Mouse (Mus musculus): ENCODE measurements around the gene Hrct1. TPM values are rescaled to one million over a fixed set of nuclear protein-coding genes. Genes with fewer than 3 reads are reported as not detected.
A peak's percentile ranks its signal among the peaks of the same experiment; 100 is the strongest.

The Hrct1 gene
- total and polyA plus RNA-seq, 3 experiments: 4.0 to 10.7 (median 4.7) TPM

DNA sequence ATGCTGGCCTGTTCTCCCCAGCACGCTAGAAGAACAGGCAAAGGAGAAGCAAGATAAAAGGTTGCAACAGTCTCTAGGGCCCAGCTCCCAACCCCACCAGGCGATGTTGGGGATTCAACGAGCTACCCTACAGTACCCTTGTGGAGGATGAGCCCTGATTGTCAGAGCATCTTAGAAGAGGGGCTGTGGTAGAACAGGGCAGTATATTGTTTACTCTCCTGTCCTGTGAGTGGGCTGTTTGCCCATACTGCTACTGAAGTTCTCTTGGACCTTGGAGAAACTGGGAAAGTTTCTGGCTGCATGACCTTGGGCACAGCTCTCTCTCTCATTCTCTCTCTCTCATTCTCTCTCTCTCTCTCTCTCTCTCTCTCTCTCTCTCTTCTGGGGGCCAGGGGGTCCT, 2.1 kb downstream of the Hrct1 start:
- peaks cover 39% of the 10 kb centered on the region for H3K4me1 ChIP-seq (ENCODE audit: control insufficient read depth, insufficient read depth, low read length)
- TF ChIP-seq EP300 (IDR thresholded peaks at IDR 0.05; ENCODE audit: insufficient read depth, low read depth, low read length) (no peak), POLR2A (IDR thresholded peaks at IDR 0.05; ENCODE audit: insufficient read depth, low read depth, low read length) (no peak), CTCF (IDR thresholded peaks at IDR 0.05) (no peak)
- 29% methylated on average over 3 of the region's 3 CpGs for WGBS
- peak overlapping the region; percentile 96 for H3K27ac ChIP-seq
- H3K4me3 ChIP-seq: peak overlapping the region; percentile 27
- H3K79me2 ChIP-seq (replicated peaks; ENCODE audit: control insufficient read depth, insufficient read depth, low read length): no peaks in the 10 kb centered on the region
- DNase-seq: no peak
- intact Hi-C loops (cut with DNase I): no loop called here
- no peaks in the 10 kb centered on the region for H3K36me3 ChIP-seq (ENCODE audit: control insufficient read depth, insufficient read depth, low read length)
- peak overlapping the region; percentile 40 for H3K9ac ChIP-seq (ENCODE audit: low read depth, low read length)
- H3K27me3 ChIP-seq (ENCODE audit: control insufficient read depth, insufficient read depth, low read length): no peaks in the 10 kb centered on the region

DNA sequence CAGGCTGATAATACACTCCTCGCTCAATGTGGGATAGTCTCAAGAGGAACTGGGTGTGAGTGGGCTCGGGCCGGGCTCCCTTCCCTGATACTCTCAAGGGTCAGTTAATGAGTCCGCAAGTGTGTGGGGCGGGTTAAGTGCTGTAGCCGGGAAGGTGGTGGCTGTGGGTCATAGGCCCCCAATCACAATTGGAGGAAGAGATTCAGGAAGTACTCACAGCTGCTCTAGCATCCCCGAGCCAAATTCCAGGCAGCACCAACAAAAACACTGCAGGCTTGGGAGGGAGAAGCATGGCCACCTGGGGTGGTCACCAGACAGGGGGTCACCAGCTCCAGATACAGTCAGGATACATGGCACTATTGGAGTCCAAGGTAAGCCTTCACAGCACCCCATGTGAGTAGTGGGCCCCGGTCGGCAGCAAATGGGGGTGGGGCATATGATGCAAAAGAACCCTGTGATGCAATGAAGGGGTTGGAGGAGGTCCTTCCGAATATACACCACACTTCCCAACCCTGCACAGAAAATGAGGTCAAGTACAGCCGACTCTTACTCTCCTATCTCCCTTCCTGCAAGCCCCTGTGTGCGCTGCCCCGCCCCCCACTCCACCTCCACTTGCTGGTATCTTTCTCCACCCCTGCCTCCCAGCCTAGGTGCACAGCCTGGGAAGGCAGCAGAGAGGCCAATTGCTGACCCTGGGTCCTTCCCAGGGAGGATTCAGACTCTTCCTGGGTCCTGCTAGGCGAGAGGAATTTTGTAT, 3.0 kb downstream of the Hrct1 start, which contains the start of gene Spaar:
Gene Spaar (plus strand): TSS at position 241 of the 757 bp plus-strand sequence.
- Histone ChIP-seq H3K4me3 (peak within 1 kb of the TSS; percentile 49), H3K4me1 (ENCODE audit: control insufficient read depth, insufficient read depth, low read length) (peaks cover 39% of the 10 kb centered on the region), H3K36me3 (ENCODE audit: control insufficient read depth, insufficient read depth, low read length) (no peaks in the 10 kb centered on the region), H3K79me2 (replicated peaks; ENCODE audit: control insufficient read depth, insufficient read depth, low read length) (no peaks in the 10 kb centered on the region), H3K9ac (ENCODE audit: low read depth, low read length) (peak within 1 kb of the TSS; percentile 58), H3K27ac (peak within 1 kb of the TSS; percentile 96), H3K27me3 (ENCODE audit: control insufficient read depth, insufficient read depth, low read length) (no peaks in the 10 kb centered on the region)
- intact Hi-C loops (cut with DNase I): no loop called here
- DNase-seq: peak; percentile 83 to 88
- 23% methylated on average over 14 of the region's 14 CpGs for WGBS
- TF ChIP-seq CTCF (IDR thresholded peaks at IDR 0.05) (no peak), EP300 (IDR thresholded peaks at IDR 0.05; ENCODE audit: insufficient read depth, low read depth, low read length) (peak; percentile 95), POLR2A (IDR thresholded peaks at IDR 0.05; ENCODE audit: insufficient read depth, low read depth, low read length) (peak; percentile 88)

DNA sequence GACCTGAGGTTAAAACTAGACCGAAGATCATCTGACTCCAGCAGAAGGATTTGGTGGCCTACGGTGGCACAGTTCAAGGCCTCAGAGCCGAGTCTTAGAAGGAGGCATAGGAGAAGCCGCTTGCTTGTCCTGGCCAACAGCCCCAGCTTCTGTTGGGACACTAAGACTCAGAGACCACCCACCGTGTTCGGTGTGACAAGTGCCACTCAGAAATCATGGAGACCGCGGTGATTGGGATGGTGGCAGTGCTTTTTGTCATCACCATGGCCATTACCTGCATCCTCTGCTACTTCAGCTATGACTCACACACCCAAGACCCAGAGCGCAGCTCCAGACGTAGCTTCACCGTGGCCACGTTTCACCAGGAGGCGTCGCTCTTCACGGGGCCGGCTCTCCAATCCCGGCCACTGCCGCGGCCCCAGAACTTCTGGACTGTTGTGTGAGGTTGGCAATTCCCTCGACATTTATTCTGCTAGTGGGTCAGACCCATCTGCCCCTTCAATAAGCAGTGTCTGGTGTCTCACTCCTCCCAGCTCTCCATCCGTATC, 3.8 kb downstream of the Hrct1 start:
- H3K27ac ChIP-seq: peak overlapping the region; percentile 96
- TF ChIP-seq CTCF (IDR thresholded peaks at IDR 0.05): peak; percentile 72
- TF ChIP-seq EP300 (IDR thresholded peaks at IDR 0.05; ENCODE audit: insufficient read depth, low read depth, low read length): no peak
- DNase-seq: peak; percentile 64 to 67

GRCm38 (mm10) chr4:43732171-43732570, 5.2 kb downstream of the Hrct1 start:
- no peaks in the 10 kb centered on the region for H3K27me3 ChIP-seq (ENCODE audit: control insufficient read depth, insufficient read depth, low read length)
- peak overlapping the region; percentile 96 for H3K27ac ChIP-seq
- peak; percentile 39 for DNase-seq
- intact Hi-C loops (cut with DNase I): loop anchor here (2.0 kb wide), 1 partner anchor 145 kb away; no protein-coding TSS in a partner anchor
- peak overlapping the region; percentile 52 for H3K9ac ChIP-seq (ENCODE audit: low read depth, low read length)
- H3K4me1 ChIP-seq (ENCODE audit: control insufficient read depth, insufficient read depth, low read length): peaks cover 47% of the 10 kb centered on the region
- H3K36me3 ChIP-seq (ENCODE audit: control insufficient read depth, insufficient read depth, low read length): no peaks in the 10 kb centered on the region
- TF ChIP-seq POLR2A (IDR thresholded peaks at IDR 0.05; ENCODE audit: insufficient read depth, low read depth, low read length) (no peak), EP300 (IDR thresholded peaks at IDR 0.05; ENCODE audit: insufficient read depth, low read depth, low read length) (no peak), CTCF (IDR thresholded peaks at IDR 0.05) (no peak)
- peak overlapping the region; percentile 49 for H3K4me3 ChIP-seq
- no peaks in the 10 kb centered on the region for H3K79me2 ChIP-seq (replicated peaks; ENCODE audit: control insufficient read depth, insufficient read depth, low read length)
- WGBS: 6% methylated on average over 1 of the region's 1 CpGs

More for the DNA sequence above, 3.8 kb downstream of the Hrct1 start:
- 58% methylated on average over 21 of the region's 21 CpGs for WGBS
- intact Hi-C loops (cut with DNase I): no loop called here
- Histone ChIP-seq H3K36me3 (ENCODE audit: control insufficient read depth, insufficient read depth, low read length) (no peaks in the 10 kb centered on the region), H3K27me3 (ENCODE audit: control insufficient read depth, insufficient read depth, low read length) (no peaks in the 10 kb centered on the region), H3K4me1 (ENCODE audit: control insufficient read depth, insufficient read depth, low read length) (peaks cover 44% of the 10 kb centered on the region), H3K4me3 (peak overlapping the region; percentile 49), H3K79me2 (replicated peaks; ENCODE audit: control insufficient read depth, insufficient read depth, low read length) (no peaks in the 10 kb centered on the region), H3K9ac (ENCODE audit: low read depth, low read length) (peak overlapping the region; percentile 58)

DNA sequence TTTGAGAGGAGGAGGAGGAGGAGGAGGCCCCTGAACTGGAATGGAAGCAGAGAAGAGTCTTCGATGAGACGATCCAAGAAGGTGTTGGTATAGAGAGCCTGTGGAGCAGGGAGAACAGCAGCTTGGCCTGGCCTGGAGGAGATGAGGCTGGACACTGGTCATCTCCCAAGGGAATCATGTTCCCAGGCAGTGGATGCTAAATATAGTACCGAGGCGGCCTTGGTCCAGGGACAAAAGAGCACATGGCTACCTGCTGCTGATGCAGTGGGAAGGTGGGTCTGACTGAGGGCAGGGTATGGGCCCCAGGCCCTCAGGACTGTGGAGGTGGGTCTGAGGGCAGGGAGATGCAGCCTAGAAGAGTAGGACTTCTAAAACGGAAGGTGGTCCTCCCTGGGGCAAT, 6.2 kb downstream of the Hrct1 start:
- Histone ChIP-seq H3K9ac (ENCODE audit: low read depth, low read length) (peak overlapping the region; percentile 52), H3K4me1 (ENCODE audit: control insufficient read depth, insufficient read depth, low read length) (peaks cover 42% of the 10 kb centered on the region), H3K4me3 (peak overlapping the region; percentile 37), H3K27me3 (ENCODE audit: control insufficient read depth, insufficient read depth, low read length) (no peaks in the 10 kb centered on the region), H3K27ac (peak overlapping the region; percentile 76), H3K79me2 (replicated peaks; ENCODE audit: control insufficient read depth, insufficient read depth, low read length) (no peaks in the 10 kb centered on the region), H3K36me3 (ENCODE audit: control insufficient read depth, insufficient read depth, low read length) (no peaks in the 10 kb centered on the region)
- TF ChIP-seq CTCF (IDR thresholded peaks at IDR 0.05) (no peak), EP300 (IDR thresholded peaks at IDR 0.05; ENCODE audit: insufficient read depth, low read depth, low read length) (no peak), POLR2A (IDR thresholded peaks at IDR 0.05; ENCODE audit: insufficient read depth, low read depth, low read length) (no peak; the same call in 1 of the 2 replicates)
- 34% methylated on average over 5 of the region's 5 CpGs for WGBS
- intact Hi-C loops (cut with DNase I): loop anchor here (2.0 kb wide), 1 partner anchor 146 kb away; no protein-coding TSS in a partner anchor
- peak; percentile 50 to 53 for DNase-seq

DNA sequence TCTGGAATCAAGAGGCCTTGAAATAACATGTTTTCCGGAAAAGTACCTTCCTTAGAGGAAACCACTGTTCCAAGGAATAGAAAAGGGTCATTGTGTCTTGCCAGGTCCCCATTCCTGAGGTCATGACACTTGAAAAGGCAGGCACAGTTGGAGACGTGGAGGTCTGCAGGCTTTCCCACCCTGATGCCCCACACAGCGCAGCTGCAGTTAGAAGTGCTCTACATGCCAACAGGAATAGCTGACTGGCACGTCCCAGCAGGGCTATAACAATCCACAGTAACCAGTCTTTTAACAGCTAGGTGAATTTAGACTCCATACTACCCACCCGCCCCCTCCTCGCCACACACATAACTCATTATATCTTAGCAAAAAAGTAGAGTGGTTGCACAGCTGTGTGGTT, 10.2 kb downstream of the Hrct1 start:
- no peak for DNase-seq
- Histone ChIP-seq H3K4me1 (ENCODE audit: control insufficient read depth, insufficient read depth, low read length) (peaks cover 32% of the 10 kb centered on the region), H3K27me3 (ENCODE audit: control insufficient read depth, insufficient read depth, low read length) (no peaks in the 10 kb centered on the region), H3K9ac (ENCODE audit: low read depth, low read length) (no peak overlapping the region), H3K79me2 (replicated peaks; ENCODE audit: control insufficient read depth, insufficient read depth, low read length) (no peaks in the 10 kb centered on the region), H3K36me3 (ENCODE audit: control insufficient read depth, insufficient read depth, low read length) (no peaks in the 10 kb centered on the region; the same call in 1 of the 2 replicates), H3K27ac (peak overlapping the region; percentile 32), H3K4me3 (no peak overlapping the region)
- no peak for TF ChIP-seq CTCF (IDR thresholded peaks at IDR 0.05)
- TF ChIP-seq POLR2A (IDR thresholded peaks at IDR 0.05; ENCODE audit: insufficient read depth, low read depth, low read length): no peak
- TF ChIP-seq EP300 (IDR thresholded peaks at IDR 0.05; ENCODE audit: insufficient read depth, low read depth, low read length): no peak
- 50% methylated on average over 6 of the region's 6 CpGs for WGBS
- intact Hi-C loops (cut with DNase I): no loop called here

Measured in heart, adult 2 months (tissue).